Mouse (Mus musculus): ENCODE data around the gene Ulk1.
A peak's percentile ranks its signal among the peaks of the same experiment; 100 is the strongest.

- TF ChIP-seq MAFK (IDR thresholded peaks at IDR 0.05; ENCODE audit: insufficient read depth, low read depth, low read length) (no peak), ZC3H11A (IDR thresholded peaks at IDR 0.05; ENCODE audit: borderline replicate concordance, low read depth, low read length) (peak; percentile 24; the same call in 1 of the 2 replicates), ZNF384 (IDR thresholded peaks at IDR 0.05; ENCODE audit: low read depth, low read length) (no peak)
Observed at GRCm38 (mm10) chr5:110788684-110789083, 21.2 kb downstream of the Ulk1 start.

All from ES-E14 (cell line).